ENCODE assay signal across 28 mouse cellular contexts in the genomic region with DNA sequence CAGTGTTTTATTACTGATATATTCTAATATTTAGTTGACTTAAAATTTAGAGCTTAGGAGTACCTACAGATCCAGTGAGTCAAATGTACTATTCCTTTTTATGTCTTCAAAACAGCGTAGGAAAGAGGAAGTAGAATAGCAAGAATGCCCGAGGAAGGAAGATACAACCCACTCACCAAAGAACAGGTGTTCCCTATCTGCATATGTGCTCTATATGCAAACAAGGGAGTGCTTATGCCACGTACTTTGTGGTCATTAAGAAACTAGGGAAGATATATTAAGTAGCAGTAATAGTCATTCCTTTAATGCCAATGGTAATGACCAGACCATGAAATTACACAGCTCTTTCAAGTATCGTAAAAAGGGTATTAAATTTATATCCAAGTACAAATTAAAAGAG.
"Had no signal": no experiment of that assay in that cellular context is flagged by ENCODE, and none has a peak within 500 bp of the region (broad histone marks: within the 10 kb centered on the region; RNA-seq: fewer than 3 reads in every experiment).

No protein-coding gene starts in this region.

- H3K4me2 ChIP-seq: embryonic facial prominence, embryonic 12.5 days; embryonic facial prominence, embryonic 13.5 days; embryonic facial prominence, embryonic 15.5 days; forebrain, embryonic 12.5 days; forebrain, embryonic 13.5 days; forebrain, embryonic 15.5 days had no signal

- DNase-seq: cerebellum, adult 8-10 months; cerebellum, adult 9-10 months; cerebellum, adult 9-11 months; cerebellum, postnatal 10 days; cerebellum, postnatal 14 days; cerebellum, postnatal 25 days; cerebellum, postnatal 36 days; embryo, embryonic 11 days; forebrain, postnatal 0 days; gastrocnemius, adult 2 months; gastrocnemius, postnatal 10 days; gastrocnemius, postnatal 14 days; gastrocnemius, postnatal 25 days; gastrocnemius, postnatal 36 days; heart, adult 11 months; heart, adult 18-20 months; heart, adult 2 months had no signal

- H3K4me1 ChIP-seq: embryonic facial prominence, embryonic 10.5 days; embryonic facial prominence, embryonic 12.5 days; embryonic facial prominence, embryonic 13.5 days; embryonic facial prominence, embryonic 15.5 days; forebrain, embryonic 10.5 days; forebrain, embryonic 12.5 days; forebrain, embryonic 13.5 days; forebrain, embryonic 15.5 days had no signal

- H3K36me3 ChIP-seq: embryonic facial prominence, embryonic 10.5 days; embryonic facial prominence, embryonic 12.5 days; embryonic facial prominence, embryonic 13.5 days; embryonic facial prominence, embryonic 15.5 days; forebrain, embryonic 10.5 days; forebrain, embryonic 12.5 days; forebrain, embryonic 15.5 days had no signal

- ATAC-seq: forebrain, embryonic 13.5 days; forebrain, embryonic 14.5 days; forebrain, embryonic 15.5 days; forebrain, embryonic 16.5 days; forebrain, postnatal 0 days had no signal

- H3K27ac ChIP-seq: embryonic facial prominence, embryonic 10.5 days; embryonic facial prominence, embryonic 12.5 days; embryonic facial prominence, embryonic 13.5 days; embryonic facial prominence, embryonic 15.5 days; forebrain, embryonic 10.5 days; forebrain, embryonic 12.5 days; forebrain, embryonic 13.5 days; forebrain, embryonic 15.5 days; gastrocnemius, adult 2 months; heart, adult 2 months had no signal

- H3K9ac ChIP-seq: embryonic facial prominence, embryonic 12.5 days; embryonic facial prominence, embryonic 13.5 days; embryonic facial prominence, embryonic 15.5 days; forebrain, embryonic 12.5 days; forebrain, embryonic 13.5 days; forebrain, embryonic 15.5 days; forebrain, postnatal 0 days had no signal

- H3K9me3 ChIP-seq: embryonic facial prominence, embryonic 10.5 days; embryonic facial prominence, embryonic 12.5 days; embryonic facial prominence, embryonic 13.5 days; embryonic facial prominence, embryonic 15.5 days; forebrain, embryonic 10.5 days; forebrain, embryonic 12.5 days; forebrain, embryonic 13.5 days; forebrain, embryonic 15.5 days had no signal

- H3K27me3 ChIP-seq: embryonic facial prominence, embryonic 12.5 days; embryonic facial prominence, embryonic 13.5 days; embryonic facial prominence, embryonic 15.5 days; forebrain, embryonic 12.5 days; forebrain, embryonic 13.5 days; forebrain, embryonic 15.5 days had no signal

- H3K4me3 ChIP-seq: embryonic facial prominence, embryonic 10.5 days; embryonic facial prominence, embryonic 12.5 days; embryonic facial prominence, embryonic 13.5 days; embryonic facial prominence, embryonic 15.5 days; erythroblast, embryonic 14.5 days; forebrain, embryonic 10.5 days; forebrain, embryonic 12.5 days; forebrain, embryonic 13.5 days; forebrain, embryonic 15.5 days; gastrocnemius, adult 2 months; heart, adult 2 months had no signal
